Mouse (Mus musculus): ENCODE measurements at regions not wholly inside any gene's neighbourhood (a gene's known extent, or its start where the extent isn't known, plus 50 kb on each side); places are given as distances from the start of the nearest gene placed in this dataset.

- TF ChIP-seq CTCF (IDR thresholded peaks at IDR 0.05; ENCODE audit: low read depth) (no peak), EP300 (IDR thresholded peaks at IDR 0.05; ENCODE audit: low read depth) (no peak)
These were observed 55.8 kb upstream of the Jarid2 start for GRCm38 (mm10) chr13:44673337-44673966.
